Mouse (Mus musculus) CH12.LX (cell line): ENCODE measurements at regions not wholly inside any gene's neighbourhood (a gene's known extent, or its start where the extent isn't known, plus 50 kb on each side); places are given as distances from the start of the nearest gene placed in this dataset.

Source experiments
- CHD2 ChIP-seq: IDR thresholded peaks from 2 replicates; pipeline ENCODE4 v1.6.1; 2011; ENCODE audit warnings: low read length, improper control_type of control experiment
- CTCF ChIP-seq, 2 experiments: IDR thresholded peaks in 1 of 2; conservative IDR thresholded peaks in 1 of 2; 2 replicates each; pipeline ENCODE4 v1.5.1; 2011 to 2012; ENCODE audit warnings: low read depth in 2 of 2, low read length in 2 of 2, improper control_type of control experiment in 1 of 2, inconsistent platforms in 1 of 2, mild to moderate bottlenecking in 1 of 2, moderate library complexity in 1 of 2
- EP300 ChIP-seq: IDR thresholded peaks from 2 replicates; pipeline ENCODE4 v1.6.1; 2011; ENCODE audit warnings: low read length, improper control_type of control experiment
- ETS1 ChIP-seq: conservative IDR thresholded peaks from 2 replicates; pipeline ENCODE4 v1.6.1; 2012; ENCODE audit warnings: low read depth, mild to moderate bottlenecking, inconsistent platforms, low read length, improper control_type of control experiment, moderate library complexity
- MAFK ChIP-seq: IDR thresholded peaks from 2 replicates; pipeline ENCODE4 v1.6.1; 2011; ENCODE audit warnings: low read length, improper control_type of control experiment; ENCODE audit not compliant: insufficient replicate concordance
- MAX ChIP-seq: IDR thresholded peaks from 2 replicates; pipeline ENCODE4 v1.6.1; 2011; ENCODE audit warnings: low read length, improper control_type of control experiment
- MYC ChIP-seq: IDR thresholded peaks from 2 replicates; pipeline ENCODE4 v1.6.1; 2011; ENCODE audit warnings: low read depth, mild to moderate bottlenecking, improper control_type of control experiment, low read length
- NRF1 ChIP-seq: IDR thresholded peaks from 2 replicates; pipeline ENCODE4 v1.6.1; 2014; ENCODE audit warnings: low read depth, mild to moderate bottlenecking, inconsistent platforms, low read length, improper control_type of control experiment, moderate library complexity
- POLR2A ChIP-seq: IDR thresholded peaks from 2 replicates; pipeline ENCODE4 v1.6.1; 2011; ENCODE audit warnings: low read depth, mild to moderate bottlenecking, improper control_type of control experiment, low read length
- RAD21 ChIP-seq: IDR thresholded peaks from 2 replicates; pipeline ENCODE4 v1.6.1; 2011; ENCODE audit warnings: low read depth, mild to moderate bottlenecking, low read length, improper control_type of control experiment, moderate library complexity
- UBTF ChIP-seq: IDR thresholded peaks from 2 replicates; pipeline ENCODE4 v1.6.1; 2012; ENCODE audit warnings: low read depth, mild to moderate bottlenecking, inconsistent platforms, low read length, improper control_type of control experiment, moderate library complexity
- ZC3H11A ChIP-seq: IDR thresholded peaks from 2 replicates; pipeline ENCODE4 v1.6.1; 2012; ENCODE audit warnings: low read depth, mild to moderate bottlenecking, inconsistent platforms, low read length, improper control_type of control experiment
- ZMIZ1 ChIP-seq: IDR thresholded peaks from 2 replicates; pipeline ENCODE4 v1.6.1; 2012; ENCODE audit warnings: low read depth, mild to moderate bottlenecking, inconsistent platforms, low read length, improper control_type of control experiment

DNA sequence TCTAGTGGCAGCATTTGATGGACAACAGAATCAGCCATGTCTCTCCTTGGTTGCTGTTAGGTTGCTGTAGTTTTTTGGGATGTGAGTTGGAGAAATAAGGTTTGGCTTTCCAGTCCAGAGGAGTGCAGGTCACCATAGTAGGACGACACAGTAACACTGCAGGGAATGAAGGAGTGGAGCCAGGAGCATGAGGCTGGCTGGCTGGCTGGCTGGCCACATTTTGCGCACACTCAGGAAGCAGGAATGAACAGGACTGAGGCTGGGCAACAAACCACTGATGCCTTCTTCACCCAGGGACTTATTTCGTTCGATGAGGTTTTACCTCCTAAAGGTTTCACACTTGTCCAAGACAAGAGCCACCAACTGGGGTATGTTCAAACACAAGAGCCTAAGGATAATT, 205.9 kb upstream of the Rnd3 start:
- TF ChIP-seq CTCF (conservative IDR thresholded peaks at IDR 0.05 in 1 of 2, IDR thresholded peaks at IDR 0.05 in 1 of 2; ENCODE audit: low read depth in 2 of 2, low read length in 2 of 2), result no peak
- TF ChIP-seq CHD2, result no peak
- TF ChIP-seq POLR2A, result no peak
- TF ChIP-seq NRF1, result no peak
- no peak for TF ChIP-seq ETS1
- no peak for TF ChIP-seq MAX
- TF ChIP-seq ZC3H11A, result no peak
- TF ChIP-seq RAD21, result no peak
- TF ChIP-seq MYC, result no peak
- no peak for TF ChIP-seq MAFK
- no peak for TF ChIP-seq EP300
- TF ChIP-seq ZMIZ1, result no peak
- no peak for TF ChIP-seq UBTF
